Mouse (Mus musculus): ENCODE results near the gene Setd1a. TPM values are rescaled to one million over a fixed set of nuclear protein-coding genes. Genes with fewer than 3 reads are reported as not detected.

Gene Setd1a
- polyA plus RNA-seq, 2 experiments, result 5.7 to 10.5 TPM

DNA sequence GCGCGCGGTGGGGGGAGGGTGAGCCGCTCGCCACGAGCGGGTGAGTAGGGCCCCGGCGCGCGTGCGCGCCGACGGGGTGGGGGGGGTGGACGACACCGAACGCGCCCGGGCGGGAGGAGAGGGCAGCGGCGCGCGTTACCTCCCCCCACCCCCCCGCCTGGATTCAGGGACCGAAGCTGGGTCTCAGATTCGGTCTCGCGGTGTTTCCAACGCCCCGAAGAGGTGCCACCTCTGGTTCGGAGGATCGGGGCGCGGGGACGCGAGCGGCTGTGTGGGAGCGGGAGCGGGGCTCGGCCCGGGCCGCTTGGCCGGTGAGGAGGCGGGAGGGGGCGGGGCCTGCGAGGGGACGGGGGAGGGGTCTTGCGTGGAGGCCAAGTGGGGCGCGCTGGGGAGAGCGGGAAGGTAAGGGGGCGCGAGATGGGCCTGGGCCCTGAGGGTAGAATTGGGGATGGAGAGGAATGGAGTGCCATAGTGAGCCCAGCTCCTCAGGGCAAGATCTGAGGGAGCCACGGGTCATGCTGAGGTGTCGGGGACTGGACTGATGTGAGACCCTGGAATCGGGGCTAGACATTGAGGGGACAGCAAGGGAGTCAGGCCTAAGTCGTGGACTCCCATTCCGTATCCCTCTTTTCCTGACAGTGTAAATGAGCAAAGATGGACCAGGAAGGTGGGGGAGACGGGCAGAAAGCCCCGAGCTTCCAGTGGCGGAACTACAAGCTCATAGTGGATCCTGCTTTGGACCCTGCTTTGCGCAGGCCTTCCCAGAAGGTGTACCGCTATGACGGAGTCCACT lies 1.2 kb downstream of the Setd1a start:
- H3K4me3 ChIP-seq (ENCODE audit: insufficient read depth in 1 of 2, low read depth in 2 of 2, low read length in 2 of 2), result peak overlapping the region; percentile 79 to 99
- ATAC-seq (ENCODE audit: insufficient read depth) (peak; percentile 55), DNase-seq (ENCODE audit: low read depth in 3 of 3, low spot score in 3 of 3) (no peak)
- H3K9me3 ChIP-seq (ENCODE audit: control insufficient read depth, low read length), result no peaks in the 10 kb centered on the region
- H3K9ac ChIP-seq (replicated peaks), result peak overlapping the region; percentile 94
- no peaks in the 10 kb centered on the region for H3K27me3 ChIP-seq (ENCODE audit: control insufficient read depth, insufficient read depth, low read length)
- TF ChIP-seq EP300 (IDR thresholded peaks at IDR 0.05; ENCODE audit: low read depth) (no peak), CTCF (IDR thresholded peaks at IDR 0.05; ENCODE audit: low read depth) (peak; percentile 18; the same call in 1 of the 2 replicates)
- H3K4me2 ChIP-seq (ENCODE audit: low read depth), result peak overlapping the region; percentile 92
- peaks cover 35% of the 10 kb centered on the region for H3K36me3 ChIP-seq (replicated peaks; ENCODE audit: control insufficient read depth, insufficient read depth, low read depth)
- H3K4me1 ChIP-seq (replicated peaks; ENCODE audit: control insufficient read depth in 2 of 2, insufficient read depth in 2 of 2, low read length in 1 of 2), result peaks cover 7 to 12% of the 10 kb centered on the region in 2 experiments
- peak overlapping the region; percentile 76 for H3K27ac ChIP-seq
- 5% methylated on average over 49 of the region's 66 CpGs for WGBS (ENCODE audit: insufficient replicate concordance)

DNA sequence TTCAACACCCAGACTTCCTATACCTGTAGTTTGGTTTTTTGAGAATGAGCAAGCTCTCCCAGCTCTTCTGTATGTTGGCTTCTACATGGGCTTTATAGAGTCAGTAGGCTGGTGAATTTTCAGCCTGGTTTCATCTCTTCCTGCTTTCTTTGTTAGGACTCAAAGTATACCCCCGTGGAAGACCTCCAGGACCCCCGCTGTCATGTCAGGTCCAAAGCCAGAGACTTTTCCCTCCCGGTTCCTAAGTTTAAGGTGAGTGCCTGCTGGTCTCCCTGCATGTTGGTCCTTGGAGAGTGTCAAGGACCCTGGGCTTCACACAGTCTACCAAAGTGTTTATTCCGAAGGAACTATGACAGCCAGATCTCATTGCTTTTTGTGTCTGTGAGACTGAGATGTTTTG lies 1.9 kb downstream of the Setd1a start:
- peaks cover 39% of the 10 kb centered on the region for H3K36me3 ChIP-seq (replicated peaks; ENCODE audit: control insufficient read depth, insufficient read depth, low read depth)

DNA sequence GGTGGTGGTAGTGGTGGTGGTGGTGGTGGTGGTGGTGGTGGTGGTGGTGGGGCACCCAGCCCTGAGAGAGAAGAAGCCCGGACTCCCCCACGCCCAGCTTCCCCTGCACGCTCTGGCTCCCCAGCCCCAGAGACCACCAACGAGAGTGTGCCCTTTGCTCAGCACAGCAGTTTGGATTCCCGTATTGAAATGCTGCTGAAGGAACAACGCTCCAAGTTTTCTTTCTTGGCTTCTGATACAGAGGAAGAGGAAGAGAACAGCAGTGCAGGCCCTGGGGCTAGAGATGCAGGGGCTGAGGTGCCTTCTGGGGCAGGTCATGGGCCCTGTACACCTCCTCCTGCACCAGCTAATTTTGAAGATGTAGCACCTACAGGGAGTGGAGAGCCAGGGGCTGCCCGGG lies 8.8 kb downstream of the Setd1a start, which contains the start of gene Gm49388:
Gene Gm49388 (plus strand): TSS at position 301 of the 400 bp plus-strand sequence.
- H3K9ac ChIP-seq (replicated peaks), result no peak within 1 kb of the TSS
- no peaks in the 10 kb centered on the region for H3K27me3 ChIP-seq (ENCODE audit: control insufficient read depth, insufficient read depth, low read length)
- H3K27ac ChIP-seq, result no peak within 1 kb of the TSS
- H3K9me3 ChIP-seq (ENCODE audit: control insufficient read depth, low read length), result no peaks in the 10 kb centered on the region
- H3K4me2 ChIP-seq (ENCODE audit: low read depth), result no peak within 1 kb of the TSS
- TF ChIP-seq EP300 (IDR thresholded peaks at IDR 0.05; ENCODE audit: low read depth) (no peak), CTCF (IDR thresholded peaks at IDR 0.05; ENCODE audit: low read depth) (no peak)
- 87% methylated on average over 7 of the region's 7 CpGs for WGBS (ENCODE audit: insufficient replicate concordance)
- ATAC-seq (ENCODE audit: insufficient read depth) (no peak), DNase-seq (ENCODE audit: low read depth in 3 of 3, low spot score in 3 of 3) (no peak)
- H3K4me1 ChIP-seq (replicated peaks; ENCODE audit: control insufficient read depth in 2 of 2, insufficient read depth in 2 of 2, low read length in 1 of 2), result no peaks in the 10 kb centered on the region
- H3K36me3 ChIP-seq (replicated peaks; ENCODE audit: control insufficient read depth, insufficient read depth, low read depth), result peaks cover 90% of the 10 kb centered on the region
- no peak within 1 kb of the TSS for H3K4me3 ChIP-seq (ENCODE audit: insufficient read depth in 1 of 2, low read depth in 2 of 2, low read length in 2 of 2)

More for the DNA sequence above, 1.9 kb downstream of the Setd1a start:
- TF ChIP-seq CTCF (IDR thresholded peaks at IDR 0.05; ENCODE audit: low read depth) (no peak), EP300 (IDR thresholded peaks at IDR 0.05; ENCODE audit: low read depth) (no peak)
- H3K4me1 ChIP-seq (replicated peaks; ENCODE audit: control insufficient read depth in 2 of 2, insufficient read depth in 2 of 2, low read length in 1 of 2), result peaks cover 7 to 12% of the 10 kb centered on the region in 2 experiments
- ATAC-seq (ENCODE audit: insufficient read depth) (no peak), DNase-seq (ENCODE audit: low read depth in 3 of 3, low spot score in 3 of 3) (no peak)
- H3K27me3 ChIP-seq (ENCODE audit: control insufficient read depth, insufficient read depth, low read length), result no peaks in the 10 kb centered on the region
- H3K9me3 ChIP-seq (ENCODE audit: control insufficient read depth, low read length), result no peaks in the 10 kb centered on the region
- peak overlapping the region; percentile 94 for H3K9ac ChIP-seq (replicated peaks)
- H3K27ac ChIP-seq, result peak overlapping the region; percentile 19; the same call in 1 of the 2 replicates
- peak overlapping the region; percentile 79 to 99 for H3K4me3 ChIP-seq (ENCODE audit: insufficient read depth in 1 of 2, low read depth in 2 of 2, low read length in 2 of 2)
- 68% methylated on average over 4 of the region's 4 CpGs for WGBS (ENCODE audit: insufficient replicate concordance)
- H3K4me2 ChIP-seq (ENCODE audit: low read depth), result peak overlapping the region; percentile 92

DNA sequence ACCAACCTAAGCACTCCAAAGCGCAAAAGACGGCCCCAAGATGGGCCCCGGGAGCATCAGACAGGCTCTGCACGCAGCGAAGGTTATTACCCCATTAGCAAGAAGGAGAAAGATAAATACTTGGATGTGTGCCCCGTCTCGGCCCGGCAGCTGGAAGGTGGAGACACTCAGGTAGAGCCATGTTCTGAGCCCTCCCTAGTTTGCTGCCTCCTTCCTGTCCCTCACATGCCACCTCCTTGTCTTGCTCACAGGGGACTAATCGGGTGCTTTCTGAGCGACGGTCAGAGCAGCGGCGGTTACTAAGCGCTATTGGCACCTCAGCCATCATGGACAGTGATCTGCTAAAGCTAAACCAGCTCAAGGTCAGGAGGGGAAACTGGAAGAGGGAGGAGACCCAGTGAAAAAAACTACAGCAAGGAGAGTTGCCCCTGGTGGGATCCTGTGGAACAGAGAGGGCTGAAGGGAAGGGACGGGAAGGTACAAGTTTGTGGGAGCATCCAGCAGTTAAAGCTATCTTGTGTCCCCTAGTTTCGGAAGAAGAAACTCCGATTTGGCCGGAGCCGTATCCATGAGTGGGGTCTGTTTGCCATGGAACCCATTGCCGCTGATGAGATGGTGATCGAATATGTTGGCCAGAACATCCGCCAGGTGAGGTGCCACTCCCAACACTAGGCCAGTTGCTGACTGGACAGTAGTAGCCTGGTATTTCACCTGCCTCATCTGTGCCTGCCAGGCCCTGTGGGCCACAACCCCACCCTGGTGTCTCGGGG lies 20.8 kb downstream of the Setd1a start:
- no peak overlapping the region for H3K9ac ChIP-seq (replicated peaks)
- H3K27ac ChIP-seq, result no peak overlapping the region
- 89% methylated on average over 23 of the region's 23 CpGs for WGBS (ENCODE audit: insufficient replicate concordance)
- H3K4me1 ChIP-seq (replicated peaks; ENCODE audit: control insufficient read depth in 2 of 2, insufficient read depth in 2 of 2, low read length in 1 of 2), result peaks cover 0 to 2% of the 10 kb centered on the region in 2 experiments; a peak in 1 of 4 replicates
- no peak overlapping the region for H3K4me2 ChIP-seq (ENCODE audit: low read depth)
- no peaks in the 10 kb centered on the region for H3K27me3 ChIP-seq (ENCODE audit: control insufficient read depth, insufficient read depth, low read length)
- H3K36me3 ChIP-seq (replicated peaks; ENCODE audit: control insufficient read depth, insufficient read depth, low read depth), result peaks cover 59% of the 10 kb centered on the region
- no peak for TF ChIP-seq CTCF (IDR thresholded peaks at IDR 0.05; ENCODE audit: low read depth)
- TF ChIP-seq EP300 (IDR thresholded peaks at IDR 0.05; ENCODE audit: low read depth), result no peak
- no peaks in the 10 kb centered on the region for H3K9me3 ChIP-seq (ENCODE audit: control insufficient read depth, low read length)
- no peak overlapping the region for H3K4me3 ChIP-seq (ENCODE audit: insufficient read depth in 1 of 2, low read depth in 2 of 2, low read length in 2 of 2)
- DNase-seq (ENCODE audit: low read depth in 3 of 3, low spot score in 3 of 3) (no peak), ATAC-seq (ENCODE audit: insufficient read depth) (no peak)

DNA sequence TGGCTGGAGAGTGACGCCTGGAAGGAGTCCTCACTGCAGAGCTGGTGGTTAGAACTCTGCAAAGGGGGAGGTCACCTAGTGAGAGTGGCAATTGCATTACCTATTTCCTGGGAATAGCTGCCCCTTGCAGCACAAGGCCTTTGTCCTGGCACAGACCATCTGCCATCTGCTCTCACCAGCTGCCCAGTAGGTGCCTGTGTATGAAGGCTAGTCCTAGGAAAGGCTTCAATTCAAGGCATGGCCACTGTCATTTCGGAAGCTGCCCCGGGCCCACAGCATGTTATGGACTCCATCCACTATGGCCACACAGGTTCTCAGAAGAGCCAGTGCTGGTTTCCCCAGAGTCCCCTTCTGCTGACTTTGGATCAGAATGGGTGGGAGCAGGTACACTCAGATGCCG lies 22.1 kb downstream of the Setd1a start:
- ATAC-seq (ENCODE audit: insufficient read depth), result no peak
- Histone ChIP-seq H3K27me3 (ENCODE audit: control insufficient read depth, insufficient read depth, low read length) (no peaks in the 10 kb centered on the region), H3K9ac (replicated peaks) (no peak overlapping the region), H3K4me3 (ENCODE audit: insufficient read depth in 1 of 2, low read depth in 2 of 2, low read length in 2 of 2) (no peak overlapping the region), H3K4me1 (replicated peaks; ENCODE audit: control insufficient read depth in 2 of 2, insufficient read depth in 2 of 2, low read length in 1 of 2) (peaks cover 0 to 2% of the 10 kb centered on the region in 2 experiments; a peak in 1 of 4 replicates), H3K4me2 (ENCODE audit: low read depth) (no peak overlapping the region), H3K36me3 (replicated peaks; ENCODE audit: control insufficient read depth, insufficient read depth, low read depth) (peaks cover 49% of the 10 kb centered on the region), H3K27ac (no peak overlapping the region), H3K9me3 (ENCODE audit: control insufficient read depth, low read length) (no peaks in the 10 kb centered on the region)
- 86% methylated on average over 4 of the region's 4 CpGs for WGBS (ENCODE audit: insufficient replicate concordance)
- TF ChIP-seq CTCF (IDR thresholded peaks at IDR 0.05; ENCODE audit: low read depth), result no peak
- TF ChIP-seq EP300 (IDR thresholded peaks at IDR 0.05; ENCODE audit: low read depth), result no peak
- DNase-seq (ENCODE audit: low read depth in 3 of 3, low spot score in 3 of 3), result no peak
